Mouse (Mus musculus): ENCODE measurements at regions not wholly inside any gene's neighbourhood (a gene's known extent, or its start where the extent isn't known, plus 50 kb on each side); places are given as distances from the start of the nearest gene placed in this dataset.

GRCm38 (mm10) chr5:111641685-111642084 lies 92.0 kb upstream of the Gm26897 start:
- TF ChIP-seq EP300 (IDR thresholded peaks at IDR 0.05) (no peak), CTCF (IDR thresholded peaks at IDR 0.05) (peak; percentile 32; the same call in 1 of the 2 replicates)

Data from lung, postnatal 0 days (tissue).